Mouse (Mus musculus) liver, embryonic 11.5 days (tissue): ENCODE results near the gene Rnls. TPM values are rescaled to one million over a fixed set of nuclear protein-coding genes. Genes with fewer than 3 reads are reported as not detected.
A peak's percentile ranks its signal among the peaks of the same experiment; 100 is the strongest.

ENCODE experiments used
- ATAC-seq: fragments of 200-750 bp; cut with Nextera tagmentation; replicated peaks from 2 replicates; pipeline ENCODE4 v1.8.0; 2017; ENCODE audit warnings: moderate number of reproducible peaks, mild to moderate bottlenecking, moderate TSS enrichment, moderate library complexity; ENCODE audit not compliant: low FRiP score
- DNase-seq: peaks from one replicate; pipeline ENCODE4 v3.0.0-alpha.2; 2017; ENCODE audit warnings: low spot score
- H3K27ac ChIP-seq: fragments of 300-500 bp; sonication (generic); 2 replicates; pipeline ENCODE4 v1.5.1; 2014; ENCODE audit warnings: mild to moderate bottlenecking, low read depth, low read length, control low read depth
- H3K27me3 ChIP-seq: fragments of 300-500 bp; sonication (generic); replicated peaks from 2 replicates; pipeline ENCODE4 v1.6.1; 2014; ENCODE audit warnings: low read length, mixed read lengths; ENCODE audit not compliant: control insufficient read depth, insufficient read depth
- H3K36me3 ChIP-seq: fragments of 300-500 bp; sonication (generic); 2 replicates; pipeline ENCODE4 v1.6.1; 2014; ENCODE audit warnings: mild to moderate bottlenecking, low read length, moderate library complexity, mixed read lengths; ENCODE audit not compliant: control insufficient read depth, insufficient read depth
- H3K4me1 ChIP-seq: fragments of 300-500 bp; sonication (generic); replicated peaks from 2 replicates; pipeline ENCODE4 v1.6.1; 2014; ENCODE audit warnings: low read length, mixed read lengths; ENCODE audit not compliant: control insufficient read depth, insufficient read depth
- H3K4me2 ChIP-seq: fragments of 300-500 bp; sonication (generic); 2 replicates; pipeline ENCODE4 v1.6.1; 2014; ENCODE audit warnings: mild to moderate bottlenecking, control low read depth, moderate library complexity
- H3K4me3 ChIP-seq: fragments of 300-500 bp; sonication (generic); 2 replicates; pipeline ENCODE4 v1.5.1; 2014; ENCODE audit warnings: low read depth, low read length, control low read depth
- H3K9ac ChIP-seq: fragments of 300-500 bp; sonication (generic); 2 replicates; pipeline ENCODE4 v1.6.1; 2014; ENCODE audit warnings: low read depth, low read length, control low read depth
- H3K9me3 ChIP-seq: fragments of 300-500 bp; sonication (generic); 2 replicates; pipeline ENCODE4 v1.6.1; 2016; ENCODE audit warnings: low read length, inconsistent platforms, mixed read lengths; ENCODE audit not compliant: control insufficient read depth
- WGBS: fragments of 180-500 bp; shearing (Covaris S2); extraction: QIAGEN DNeasy Blood & Tissue Kit; methylation state at CpG from one replicate; pipeline ENCODE4 v1.1.7; 2014; 5-methylcytosine and 5-hydroxymethylcytosine counted together
- polyA plus RNA-seq: library from polyadenylated mRNA; unstranded; fragments of >200 nt; fragmentation: Nextera tagmentation; extraction: Ambion mirVana; gene quantifications from 2 replicates; pipeline ENCODE4 v1.2.1, GENCODE M21; 2014

Rnls gene
- polyA plus RNA-seq, 1 experiment from 2014 or later, result 2.8 TPM

- H3K27me3 ChIP-seq, result no peaks in the 10 kb centered on the region
- H3K36me3 ChIP-seq, result no peaks in the 10 kb centered on the region
- H3K4me3 ChIP-seq, result no peak overlapping the region
- no peak overlapping the region for H3K9ac ChIP-seq
- H3K9me3 ChIP-seq, result no peaks in the 10 kb centered on the region
- 75% methylated on average over 2 of the region's 2 CpGs for WGBS
- ATAC-seq, result no peak
- H3K4me2 ChIP-seq, result no peak overlapping the region
- no peak for DNase-seq
- H3K4me1 ChIP-seq, result no peaks in the 10 kb centered on the region
- no peak overlapping the region for H3K27ac ChIP-seq
Measured at GRCm38 (mm10) chr19:33270231-33270630, 121.9 kb downstream of the Rnls start.

- Histone ChIP-seq H3K9me3 (no peaks in the 10 kb centered on the region), H3K9ac (no peak overlapping the region), H3K27me3 (no peaks in the 10 kb centered on the region), H3K4me2 (no peak overlapping the region), H3K4me3 (no peak overlapping the region), H3K36me3 (no peaks in the 10 kb centered on the region), H3K4me1 (no peaks in the 10 kb centered on the region), H3K27ac (no peak overlapping the region)
- peak; percentile 34 for DNase-seq
- no peak for ATAC-seq
- 78% methylated on average over 14 of the region's 14 CpGs for WGBS
Measured at GRCm38 (mm10) chr19:33268044-33268443, 124.1 kb downstream of the Rnls start.

- Histone ChIP-seq H3K27ac (no peak overlapping the region), H3K4me1 (no peaks in the 10 kb centered on the region), H3K4me2 (no peak overlapping the region), H3K36me3 (no peaks in the 10 kb centered on the region), H3K4me3 (no peak overlapping the region), H3K27me3 (no peaks in the 10 kb centered on the region), H3K9ac (no peak overlapping the region), H3K9me3 (no peaks in the 10 kb centered on the region)
- ATAC-seq (no peak), DNase-seq (no peak)
- 25% methylated on average over 2 of the region's 2 CpGs for WGBS
Measured at GRCm38 (mm10) chr19:33265245-33265644, 126.8 kb downstream of the Rnls start.

DNA sequence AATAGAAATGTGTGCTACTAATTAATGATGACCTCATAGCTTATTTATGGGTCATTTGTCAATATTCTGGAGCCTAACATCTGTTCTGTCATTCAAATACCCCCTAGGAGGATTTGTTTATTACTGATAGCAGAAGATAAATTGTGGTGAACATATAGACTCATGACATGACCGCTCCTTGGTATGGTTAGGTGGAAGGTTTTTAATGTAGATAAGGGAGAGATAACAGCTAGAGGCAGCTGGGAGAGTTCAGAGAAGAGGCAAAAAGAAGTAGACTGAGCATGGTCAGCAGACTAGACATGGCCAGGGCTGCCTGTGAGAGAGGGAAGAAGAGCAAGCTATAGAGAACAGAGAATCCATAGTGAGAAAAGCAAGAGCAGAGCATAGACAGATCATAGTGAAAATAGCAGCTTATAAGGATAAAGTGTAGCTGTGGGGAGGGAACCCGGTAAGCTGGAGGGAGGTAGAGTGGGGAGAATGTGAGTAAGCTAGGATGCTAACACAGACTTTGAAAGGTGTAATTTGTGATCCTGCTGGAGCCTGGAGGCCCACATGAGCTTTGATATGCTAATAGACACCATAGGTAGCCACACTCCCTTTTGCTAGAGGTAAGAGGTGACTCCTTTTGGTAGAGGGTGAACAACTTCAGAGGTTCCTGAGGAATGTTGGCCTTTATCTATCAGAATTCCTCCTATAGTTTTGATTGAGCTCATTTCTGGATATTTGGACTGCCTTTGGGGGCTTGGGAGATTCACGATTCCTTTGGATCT lies 127.7 kb downstream of the Rnls start:
- no peak overlapping the region for H3K4me2 ChIP-seq
- no peaks in the 10 kb centered on the region for H3K36me3 ChIP-seq
- no peaks in the 10 kb centered on the region for H3K4me1 ChIP-seq
- H3K27ac ChIP-seq, result no peak overlapping the region
- DNase-seq (no peak), ATAC-seq (no peak; the same call in 1 of the 2 replicates)
- WGBS, result 34% methylated on average over 3 of the region's 3 CpGs
- H3K9me3 ChIP-seq, result no peaks in the 10 kb centered on the region
- H3K9ac ChIP-seq, result no peak overlapping the region
- H3K4me3 ChIP-seq, result no peak overlapping the region
- no peaks in the 10 kb centered on the region for H3K27me3 ChIP-seq

DNA sequence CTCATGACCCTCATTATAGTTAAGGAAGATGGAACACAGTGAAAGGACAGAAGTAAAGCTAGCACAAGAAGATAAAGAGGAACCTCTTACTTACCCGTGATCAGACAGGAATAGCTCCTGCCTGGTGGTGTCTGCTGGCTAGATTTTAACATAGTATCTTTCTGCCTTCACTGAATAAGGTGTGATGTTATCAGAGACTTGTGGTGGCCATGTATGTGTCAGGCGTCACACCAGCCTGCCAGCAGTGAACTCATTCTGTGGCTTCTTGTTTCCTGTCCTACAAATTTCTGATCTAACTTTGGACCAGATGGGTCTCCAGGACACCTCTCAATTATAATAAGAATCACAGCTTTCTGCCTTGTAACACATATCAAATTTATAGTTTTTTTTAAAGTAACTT lies 129.7 kb downstream of the Rnls start:
- Histone ChIP-seq H3K4me3 (no peak overlapping the region), H3K36me3 (no peaks in the 10 kb centered on the region), H3K27ac (no peak overlapping the region), H3K9me3 (no peaks in the 10 kb centered on the region), H3K9ac (no peak overlapping the region), H3K4me2 (no peak overlapping the region), H3K4me1 (no peaks in the 10 kb centered on the region), H3K27me3 (no peaks in the 10 kb centered on the region)
- no peak for DNase-seq
- WGBS, result 25% methylated on average over 2 of the region's 2 CpGs
- no peak for ATAC-seq

DNA sequence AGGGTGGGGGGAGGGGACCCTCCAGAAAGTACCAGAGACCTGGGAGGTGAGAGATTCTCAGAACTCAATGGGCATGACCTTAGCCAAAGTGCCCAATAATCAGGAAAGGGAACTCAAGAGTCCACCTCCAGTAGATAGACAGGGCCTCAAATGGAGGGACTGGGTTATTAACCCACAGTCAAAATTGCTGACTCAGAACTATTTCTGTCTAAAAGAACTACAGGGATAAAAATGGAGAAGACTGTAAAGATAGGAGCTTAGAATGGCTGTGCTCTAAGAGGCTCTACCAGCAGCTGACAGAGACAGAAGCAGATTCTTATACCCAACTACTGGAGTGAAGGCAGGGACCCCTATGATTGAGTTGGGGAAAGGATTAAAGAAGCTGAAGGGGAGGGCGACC lies 132.9 kb downstream of the Rnls start:
- no peak overlapping the region for H3K4me3 ChIP-seq
- WGBS, result 94% methylated on average over 1 of the region's 1 CpGs
- H3K27me3 ChIP-seq, result no peaks in the 10 kb centered on the region

DNA sequence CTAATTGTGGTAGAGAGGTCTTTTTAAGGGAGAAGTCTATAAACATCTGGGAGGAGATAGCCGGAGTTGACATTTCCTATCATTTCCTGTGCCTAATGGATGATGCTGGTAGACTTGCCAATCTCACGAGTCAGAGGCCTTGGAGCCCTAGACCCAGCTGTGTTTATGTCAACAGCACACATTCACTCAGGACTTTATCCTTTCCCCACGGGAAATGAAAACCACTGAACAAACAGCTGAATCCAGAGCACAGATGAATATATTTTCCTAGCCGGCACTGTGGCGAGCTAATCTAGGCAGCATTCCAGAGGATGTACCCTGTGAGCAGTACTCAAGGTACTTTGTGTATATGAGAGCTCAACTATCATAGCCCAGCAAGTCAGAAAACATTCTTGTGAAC lies 138.2 kb downstream of the Rnls start:
- 0 out of 2 replicates have a peak, but pooled peaks cover 3% of the 10 kb centered on the region for H3K4me1 ChIP-seq
- WGBS, result 49% methylated on average over 5 of the region's 5 CpGs
- DNase-seq (no peak), ATAC-seq (no peak)
- no peak overlapping the region for H3K9ac ChIP-seq
- H3K36me3 ChIP-seq, result no peaks in the 10 kb centered on the region
- H3K27ac ChIP-seq, result no peak overlapping the region
- no peak overlapping the region for H3K4me2 ChIP-seq
- H3K9me3 ChIP-seq, result no peaks in the 10 kb centered on the region
- H3K4me3 ChIP-seq, result no peak overlapping the region
- no peaks in the 10 kb centered on the region for H3K27me3 ChIP-seq

More for the DNA sequence above, 132.9 kb downstream of the Rnls start:
- Histone ChIP-seq H3K9ac (no peak overlapping the region), H3K4me1 (no peaks in the 10 kb centered on the region), H3K36me3 (no peaks in the 10 kb centered on the region), H3K27ac (no peak overlapping the region), H3K9me3 (no peaks in the 10 kb centered on the region), H3K4me2 (no peak overlapping the region)
- DNase-seq (no peak), ATAC-seq (no peak)

GRCm38 (mm10) chr19:33252226-33252625 lies 139.9 kb downstream of the Rnls start:
- Histone ChIP-seq H3K4me1 (0 out of 2 replicates have a peak, but pooled peaks cover 3% of the 10 kb centered on the region), H3K4me2 (no peak overlapping the region), H3K36me3 (no peaks in the 10 kb centered on the region), H3K9me3 (no peaks in the 10 kb centered on the region), H3K4me3 (no peak overlapping the region), H3K9ac (no peak overlapping the region), H3K27me3 (no peaks in the 10 kb centered on the region), H3K27ac (no peak overlapping the region)
- no peak for ATAC-seq
- DNase-seq, result no peak
- 76% methylated on average over 5 of the region's 5 CpGs for WGBS

GRCm38 (mm10) chr19:33244196-33244595 lies 147.9 kb downstream of the Rnls start:
- no peaks in the 10 kb centered on the region for H3K9me3 ChIP-seq

More at GRCm38 (mm10) chr19:33244196-33244595, 147.9 kb downstream of the Rnls start:
- H3K27ac ChIP-seq, result no peak overlapping the region
- DNase-seq (no peak), ATAC-seq (no peak)
- no peaks in the 10 kb centered on the region for H3K4me1 ChIP-seq
- no peaks in the 10 kb centered on the region for H3K36me3 ChIP-seq
- H3K27me3 ChIP-seq, result no peaks in the 10 kb centered on the region
- no peak overlapping the region for H3K4me2 ChIP-seq
- 74% methylated on average over 2 of the region's 2 CpGs for WGBS
- no peak overlapping the region for H3K9ac ChIP-seq
- no peak overlapping the region for H3K4me3 ChIP-seq
